Mouse (Mus musculus) liver, embryonic 13.5 days (tissue): ENCODE data around the gene Isy1. TPM values are rescaled to one million over a fixed set of nuclear protein-coding genes. Genes with fewer than 3 reads are reported as not detected.

Experiments
- ATAC-seq: fragments of 200-750 bp; cut with Nextera tagmentation; 2 replicates; pipeline ENCODE4 v1.8.0; 2017; ENCODE audit warnings: low read depth, mild to moderate bottlenecking, moderate number of reproducible peaks, moderate library complexity
- DNase-seq: peaks from one replicate; pipeline ENCODE4 v3.0.0; 2022
- H3K27ac ChIP-seq: fragments of 300-500 bp; sonication (generic); 2 replicates; pipeline ENCODE4 v1.5.1; 2015; ENCODE audit warnings: moderate library complexity, mild to moderate bottlenecking, inconsistent platforms
- H3K27me3 ChIP-seq: fragments of 300-500 bp; sonication (generic); 2 replicates; pipeline ENCODE4 v1.6.1; 2015; ENCODE audit warnings: mild to moderate bottlenecking, inconsistent platforms
- H3K36me3 ChIP-seq: fragments of 300-500 bp; sonication (generic); 2 replicates; pipeline ENCODE4 v1.6.1; 2015; ENCODE audit warnings: mild to moderate bottlenecking, inconsistent platforms
- H3K4me1 ChIP-seq: fragments of 300-500 bp; sonication (generic); replicated peaks from 2 replicates; pipeline ENCODE4 v1.6.1; 2015; ENCODE audit warnings: inconsistent platforms
- H3K4me2 ChIP-seq: fragments of 300-500 bp; sonication (generic); 2 replicates; pipeline ENCODE4 v1.6.1; 2015; ENCODE audit warnings: inconsistent platforms, mild to moderate bottlenecking, moderate library complexity
- H3K4me3 ChIP-seq: fragments of 300-500 bp; sonication (generic); replicated peaks from 2 replicates; pipeline ENCODE4 v1.5.1; 2015; ENCODE audit warnings: mild to moderate bottlenecking, inconsistent platforms
- H3K9ac ChIP-seq: fragments of 300-500 bp; sonication (generic); 2 replicates; pipeline ENCODE4 v1.6.1; 2015; ENCODE audit warnings: mild to moderate bottlenecking, inconsistent platforms
- H3K9me3 ChIP-seq: fragments of 300-500 bp; sonication (generic); replicated peaks from 2 replicates; pipeline ENCODE4 v1.6.1; 2016; ENCODE audit warnings: inconsistent platforms
- WGBS: fragments of 180-500 bp; shearing (Covaris S2); methylation state at CpG from one replicate; pipeline ENCODE4 v1.1.7; 2015; ENCODE audit not compliant: insufficient replicate concordance; 5-methylcytosine and 5-hydroxymethylcytosine counted together
- polyA plus RNA-seq: library from polyadenylated mRNA; unstranded; fragments of >200 nt; fragmentation: Nextera tagmentation; extraction: Ambion mirVana; gene quantifications from 2 replicates; pipeline ENCODE4 v1.2.1, GENCODE M21; 2015

Gene Isy1
- polyA plus RNA-seq, 1 experiment from 2014 or later: 51.5 TPM

DNA sequence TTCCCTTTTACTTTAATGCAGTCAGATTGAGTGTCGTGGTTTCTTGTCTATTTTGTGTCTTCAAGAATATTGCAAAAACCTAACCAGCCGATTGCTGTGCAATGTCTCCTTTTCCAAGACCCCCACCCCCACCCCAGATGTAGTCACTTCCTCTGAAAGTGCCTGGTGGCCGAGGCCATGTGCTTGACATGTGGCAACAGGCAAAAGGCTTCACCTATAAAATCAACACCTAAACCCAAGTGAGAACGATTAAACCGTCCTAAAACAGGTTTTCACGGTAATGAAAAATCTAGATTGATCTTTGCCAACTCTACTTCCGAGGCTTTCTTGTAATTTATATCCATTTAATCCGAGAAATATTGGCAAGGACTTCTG, 11.2 kb upstream of the Isy1 start:
- no peaks in the 10 kb centered on the region for H3K9me3 ChIP-seq
- under 1% methylated on average over 8 of the region's 8 CpGs for WGBS
- no peaks in the 10 kb centered on the region for H3K27me3 ChIP-seq
- H3K4me2 ChIP-seq: peak overlapping the region; percentile 92
- peak overlapping the region; percentile 100 for H3K9ac ChIP-seq
- H3K27ac ChIP-seq: peak overlapping the region; percentile 94
- H3K4me1 ChIP-seq: peaks cover 60% of the 10 kb centered on the region
- DNase-seq: no peak
- H3K36me3 ChIP-seq: peaks cover 41% of the 10 kb centered on the region
- peak overlapping the region; percentile 98 for H3K4me3 ChIP-seq
- ATAC-seq: no peak

DNA sequence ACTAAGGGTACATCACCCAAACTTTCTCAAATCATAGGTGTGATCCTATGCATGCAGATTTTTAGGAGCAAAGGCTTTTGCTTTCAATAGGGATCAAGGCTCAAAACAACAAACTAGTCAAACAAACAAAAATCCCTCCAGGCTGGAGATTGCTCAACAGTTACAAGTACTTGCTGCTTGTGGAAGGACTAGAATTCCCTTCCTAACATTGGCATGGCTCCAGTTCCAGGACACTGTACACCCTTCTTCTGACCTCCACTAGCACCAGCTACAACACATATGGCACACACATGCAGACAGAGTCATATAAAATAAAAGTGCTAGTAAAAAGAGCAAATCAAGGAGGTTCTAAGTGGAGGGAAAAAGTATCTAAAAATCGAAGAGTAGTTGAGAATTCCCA, 8.2 kb upstream of the Isy1 start:
- ATAC-seq (no peak), DNase-seq (no peak)
- peak overlapping the region; percentile 74 for H3K4me2 ChIP-seq
- no peaks in the 10 kb centered on the region for H3K27me3 ChIP-seq
- peaks cover 69% of the 10 kb centered on the region for H3K36me3 ChIP-seq
- H3K4me3 ChIP-seq: peak overlapping the region; percentile 98; the same call in 1 of the 2 replicates
- 61% methylated on average over 1 of the region's 1 CpGs for WGBS
- peak overlapping the region; percentile 50 for H3K9ac ChIP-seq
- no peaks in the 10 kb centered on the region for H3K9me3 ChIP-seq
- peaks cover 42% of the 10 kb centered on the region for H3K4me1 ChIP-seq
- no peak overlapping the region for H3K27ac ChIP-seq

GRCm38 (mm10) chr6:87845031-87845695, 6.6 kb upstream of the Isy1 start:
- no peak overlapping the region for H3K4me2 ChIP-seq
- H3K9ac ChIP-seq: no peak overlapping the region
- H3K4me3 ChIP-seq: no peak overlapping the region
- ATAC-seq: no peak
- WGBS: 87% methylated on average over 13 of the region's 13 CpGs
- peaks cover 73% of the 10 kb centered on the region for H3K36me3 ChIP-seq
- H3K27ac ChIP-seq: no peak overlapping the region; the same call in 1 of the 2 replicates
- peaks cover 45% of the 10 kb centered on the region for H3K4me1 ChIP-seq
- DNase-seq: no peak
- no peaks in the 10 kb centered on the region for H3K9me3 ChIP-seq
- no peaks in the 10 kb centered on the region for H3K27me3 ChIP-seq

- no peak overlapping the region for H3K4me3 ChIP-seq
- H3K36me3 ChIP-seq: peaks cover 56% of the 10 kb centered on the region
- H3K9ac ChIP-seq: no peak overlapping the region
- H3K27ac ChIP-seq: no peak overlapping the region
- 16% methylated on average over 1 of the region's 1 CpGs for WGBS
- H3K9me3 ChIP-seq: no peaks in the 10 kb centered on the region
- no peak for DNase-seq
- H3K27me3 ChIP-seq: no peaks in the 10 kb centered on the region
- ATAC-seq: no peak
- H3K4me1 ChIP-seq: peaks cover 50% of the 10 kb centered on the region
- no peak overlapping the region for H3K4me2 ChIP-seq
Observed at GRCm38 (mm10) chr6:87842254-87842653, 3.7 kb upstream of the Isy1 start.

GRCm38 (mm10) chr6:87841635-87842034, 3.0 kb upstream of the Isy1 start:
- DNase-seq (no peak), ATAC-seq (no peak)
- no peak overlapping the region for H3K4me3 ChIP-seq
- peaks cover 53% of the 10 kb centered on the region for H3K36me3 ChIP-seq
- no peaks in the 10 kb centered on the region for H3K27me3 ChIP-seq
- H3K9ac ChIP-seq: no peak overlapping the region
- no peak overlapping the region for H3K4me2 ChIP-seq
- H3K27ac ChIP-seq: no peak overlapping the region; the same call in 1 of the 2 replicates
- WGBS: 69% methylated on average over 8 of the region's 8 CpGs
- H3K4me1 ChIP-seq: peaks cover 50% of the 10 kb centered on the region
- H3K9me3 ChIP-seq: no peaks in the 10 kb centered on the region

DNA sequence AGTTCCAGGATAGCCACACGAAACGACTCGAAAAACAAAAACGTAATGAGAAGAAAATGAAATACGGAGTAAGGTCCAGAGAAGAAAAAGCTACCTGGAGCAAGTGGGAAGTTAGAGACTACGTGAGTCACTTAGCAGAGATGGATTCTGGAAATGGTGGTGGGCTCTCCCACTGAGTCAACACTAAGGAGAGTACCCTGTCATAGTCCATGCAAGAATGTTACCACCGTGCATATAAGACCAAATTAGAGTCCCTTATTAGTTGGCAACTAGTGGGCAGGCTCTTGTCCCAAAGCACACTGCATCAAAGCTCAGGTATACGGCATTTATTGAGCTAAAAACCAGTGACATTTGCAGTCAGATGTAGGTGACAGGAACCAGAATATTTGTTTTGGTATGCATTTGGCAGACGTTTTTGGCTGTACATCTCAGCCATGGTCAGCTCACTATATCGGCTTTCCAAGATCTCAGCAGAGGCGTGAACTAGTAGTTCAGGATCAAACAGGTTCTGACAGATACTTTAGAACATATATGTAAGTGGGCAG, 1.3 kb upstream of the Isy1 start:
- H3K27me3 ChIP-seq: no peaks in the 10 kb centered on the region
- ATAC-seq (no peak), DNase-seq (no peak)
- H3K27ac ChIP-seq: peak overlapping the region; percentile 99
- H3K4me1 ChIP-seq: peaks cover 43% of the 10 kb centered on the region
- no peaks in the 10 kb centered on the region for H3K9me3 ChIP-seq
- peak overlapping the region; percentile 79 for H3K4me2 ChIP-seq
- H3K9ac ChIP-seq: peak overlapping the region; percentile 90
- 45% methylated on average over 11 of the region's 11 CpGs for WGBS
- peak overlapping the region; percentile 79 for H3K4me3 ChIP-seq
- peaks cover 49% of the 10 kb centered on the region for H3K36me3 ChIP-seq

GRCm38 (mm10) chr6:87835695-87836094, 2.9 kb downstream of the Isy1 start, which contains the start of gene Gm45140:
Gm45140 (minus strand) TSS chr6:87835795.
- Histone ChIP-seq H3K9me3 (no peaks in the 10 kb centered on the region), H3K4me2 (no peak within 1 kb of the TSS), H3K27ac (peak within 1 kb of the TSS; percentile 54; the same call in 1 of the 2 replicates), H3K4me1 (peaks cover 35% of the 10 kb centered on the region), H3K36me3 (peaks cover 48% of the 10 kb centered on the region), H3K9ac (no peak within 1 kb of the TSS), H3K4me3 (no peak within 1 kb of the TSS), H3K27me3 (no peaks in the 10 kb centered on the region)
- ATAC-seq (no peak), DNase-seq (no peak)
- 88% methylated on average over 7 of the region's 7 CpGs for WGBS

DNA sequence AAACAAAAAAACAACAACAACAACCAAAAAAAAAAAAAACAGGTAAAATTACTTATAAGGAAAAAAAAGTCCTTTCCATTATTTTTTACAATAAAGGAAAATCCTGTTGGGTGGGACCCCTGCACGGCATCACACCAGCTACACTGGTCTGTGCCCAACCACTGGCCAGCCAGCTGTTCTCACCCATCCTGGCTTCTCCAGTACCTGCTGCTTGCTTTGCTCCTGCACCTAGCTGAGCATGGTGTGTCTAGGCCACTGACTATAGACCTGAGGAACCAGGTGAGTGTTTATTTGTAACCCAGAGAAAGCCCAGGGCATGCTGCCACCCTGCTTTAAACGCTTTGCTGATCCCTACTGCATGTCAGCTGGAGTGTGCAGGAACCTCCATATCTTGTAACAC, 18.2 kb downstream of the Isy1 start:
- ATAC-seq (no peak), DNase-seq (no peak)
- Histone ChIP-seq H3K4me3 (no peak overlapping the region), H3K27me3 (no peaks in the 10 kb centered on the region), H3K9ac (no peak overlapping the region), H3K4me1 (peaks cover 8% of the 10 kb centered on the region), H3K36me3 (peaks cover 98% of the 10 kb centered on the region), H3K27ac (no peak overlapping the region), H3K4me2 (no peak overlapping the region), H3K9me3 (no peaks in the 10 kb centered on the region)
- 87% methylated on average over 2 of the region's 2 CpGs for WGBS

DNA sequence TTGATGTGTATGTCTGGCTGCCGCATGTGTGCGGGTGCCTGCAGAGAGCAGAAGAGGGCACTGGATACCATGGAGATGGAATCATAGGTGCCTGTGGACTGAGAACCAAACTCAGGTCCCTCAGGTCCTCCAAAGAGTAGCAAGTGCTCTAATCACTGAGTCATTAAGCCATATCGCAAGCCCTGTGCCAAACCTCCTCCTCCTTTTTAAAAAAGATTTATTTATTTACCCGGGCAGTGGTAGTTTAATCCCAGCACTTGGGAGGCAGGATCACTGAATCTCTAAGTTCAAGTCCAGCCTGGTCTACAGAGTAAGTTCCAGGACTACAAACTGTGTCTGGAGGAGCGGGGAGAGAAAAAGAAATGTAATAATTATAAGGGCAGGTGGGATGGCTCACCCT, 24.1 kb downstream of the Isy1 start:
- ATAC-seq (no peak), DNase-seq (no peak)
- Histone ChIP-seq H3K4me3 (no peak overlapping the region), H3K27ac (no peak overlapping the region), H3K9me3 (no peaks in the 10 kb centered on the region), H3K4me1 (peaks cover 38% of the 10 kb centered on the region), H3K9ac (no peak overlapping the region), H3K36me3 (peaks cover 56% of the 10 kb centered on the region), H3K4me2 (no peak overlapping the region), H3K27me3 (no peaks in the 10 kb centered on the region)
- 85% methylated on average over 5 of the region's 5 CpGs for WGBS

DNA sequence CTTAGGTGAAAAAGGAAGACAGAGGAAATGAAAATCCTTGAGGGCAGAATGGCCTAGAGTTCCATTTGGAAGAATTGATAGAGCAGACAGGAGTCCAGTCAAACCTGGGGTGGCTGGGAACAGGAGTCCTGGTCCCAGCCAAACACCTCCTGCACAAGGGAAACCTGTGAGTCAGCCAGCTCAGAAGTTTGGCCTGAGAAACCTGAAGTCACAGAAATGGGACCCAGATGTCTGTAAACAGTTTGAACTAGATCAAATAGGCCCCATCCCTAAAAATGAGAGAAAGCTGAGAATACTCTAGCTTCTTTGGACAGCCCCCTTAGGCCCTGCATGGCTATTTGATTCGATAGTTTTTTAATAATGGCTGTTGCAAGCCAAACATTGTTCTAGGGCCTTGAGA, 25.9 kb downstream of the Isy1 start:
- ATAC-seq (no peak), DNase-seq (no peak)
- H3K27ac ChIP-seq: peak overlapping the region; percentile 98
- 100% methylated on average over 1 of the region's 1 CpGs for WGBS
- H3K9me3 ChIP-seq: no peaks in the 10 kb centered on the region
- H3K36me3 ChIP-seq: peaks cover 42% of the 10 kb centered on the region
- H3K4me3 ChIP-seq: peak overlapping the region; percentile 94
- peak overlapping the region; percentile 85 for H3K4me2 ChIP-seq
- peak overlapping the region; percentile 99 for H3K9ac ChIP-seq
- peaks cover 57% of the 10 kb centered on the region for H3K4me1 ChIP-seq
- no peaks in the 10 kb centered on the region for H3K27me3 ChIP-seq

DNA sequence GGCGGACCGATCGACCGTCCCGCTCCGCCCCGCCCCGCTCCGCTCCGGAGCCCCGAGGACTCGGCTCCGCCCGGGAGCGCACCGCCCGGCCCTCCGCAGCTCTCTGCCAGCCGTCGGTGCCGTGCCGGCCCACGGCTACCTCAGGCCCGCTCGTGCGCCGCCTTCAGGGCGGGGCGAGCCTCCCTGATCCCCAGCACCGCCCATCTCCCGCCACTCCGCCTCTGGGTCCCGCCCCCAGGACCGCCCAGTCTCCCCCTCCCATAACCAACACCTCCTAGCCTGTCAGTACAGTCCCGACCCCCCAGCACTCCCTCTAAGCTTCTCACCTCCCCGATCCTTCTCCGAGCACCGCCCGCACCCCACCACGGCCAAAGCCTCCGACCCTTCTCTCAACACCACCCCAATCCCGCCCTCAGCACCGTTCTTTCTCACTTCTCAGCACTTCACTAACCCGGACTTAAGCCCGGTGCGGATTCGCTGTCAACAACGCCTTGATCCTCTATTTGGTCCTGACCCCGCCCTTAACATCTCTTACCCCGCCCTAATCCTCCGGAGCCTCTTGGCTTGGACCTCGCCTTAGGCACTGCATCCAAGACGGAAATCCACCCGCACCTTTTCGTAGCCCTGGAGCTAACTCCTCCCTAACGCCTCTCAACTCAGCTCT, 26.8 kb downstream of the Isy1 start, which contains the start of gene Rab43:
Gene Rab43, minus strand, starts transcription at position 490 of the 664 bp plus-strand sequence.
- peak within 1 kb of the TSS; percentile 85 for H3K4me2 ChIP-seq
- ATAC-seq (peak; percentile 92), DNase-seq (peak; percentile 92)
- no peaks in the 10 kb centered on the region for H3K27me3 ChIP-seq
- peak within 1 kb of the TSS; percentile 99 for H3K9ac ChIP-seq
- peak within 1 kb of the TSS; percentile 98 for H3K27ac ChIP-seq
- under 1% methylated on average over 42 of the region's 56 CpGs for WGBS
- peaks cover 60% of the 10 kb centered on the region for H3K4me1 ChIP-seq
- peak within 1 kb of the TSS; percentile 94 for H3K4me3 ChIP-seq
- no peaks in the 10 kb centered on the region for H3K9me3 ChIP-seq
- H3K36me3 ChIP-seq: peaks cover 36% of the 10 kb centered on the region
